Mouse (Mus musculus) liver, adult 2 months (tissue): ENCODE measurements at regions not wholly inside any gene's neighbourhood (a gene's known extent, or its start where the extent isn't known, plus 50 kb on each side); places are given as distances from the start of the nearest gene placed in this dataset.

Source experiments
- DNase-seq: peaks from one replicate; pipeline ENCODE4 v3.0.0-alpha.2; 2011; ENCODE audit warnings: low read depth, low spot score; ENCODE audit errors: extremely low read depth
- H3K27ac ChIP-seq: fragments of 200-500 bp; replicated peaks from 2 replicates; pipeline ENCODE4 v1.5.1; 2012; ENCODE audit warnings: low read depth, mild to moderate bottlenecking, control low read depth, inconsistent platforms, low read length; ENCODE audit not compliant: insufficient read depth
- H3K27me3 ChIP-seq: fragments of 200-500 bp; 2 replicates; pipeline ENCODE4 v1.6.1; 2012; ENCODE audit warnings: mild to moderate bottlenecking, moderate library complexity, low read length, inconsistent platforms; ENCODE audit not compliant: control insufficient read depth, insufficient read depth
- H3K36me3 ChIP-seq: fragments of 200-500 bp; 2 replicates; pipeline ENCODE4 v1.6.1; 2012; ENCODE audit warnings: low read length, inconsistent platforms; ENCODE audit not compliant: control insufficient read depth, insufficient read depth
- H3K4me1 ChIP-seq: fragments of 200-500 bp; 2 replicates; pipeline ENCODE4 v1.6.1; 2011; ENCODE audit warnings: low read length; ENCODE audit not compliant: control insufficient read depth, insufficient read depth
- H3K4me3 ChIP-seq: fragments of 200-500 bp; 2 replicates; pipeline ENCODE4 v1.5.1; 2011; ENCODE audit warnings: low read depth, mild to moderate bottlenecking, control low read depth, low read length, moderate library complexity; ENCODE audit not compliant: insufficient read depth
- H3K79me2 ChIP-seq: fragments of 200-500 bp; 2 replicates; pipeline ENCODE4 v1.6.1; 2012; ENCODE audit warnings: inconsistent platforms, mild to moderate bottlenecking, low read length, moderate library complexity; ENCODE audit not compliant: control insufficient read depth, insufficient read depth
- H3K9ac ChIP-seq: fragments of 200-500 bp; 2 replicates; pipeline ENCODE4 v1.6.1; 2012; ENCODE audit warnings: low read depth, mild to moderate bottlenecking, control low read depth, inconsistent platforms, low read length
- CTCF ChIP-seq: fragments of 200-500 bp; IDR thresholded peaks from 2 replicates; pipeline ENCODE4 v1.5.1; 2011; ENCODE audit warnings: low read depth, low read length, control low read depth
- POLR2A ChIP-seq: fragments of 200-500 bp; IDR thresholded peaks from 2 replicates; pipeline ENCODE4 v1.6.1; 2011; ENCODE audit warnings: low read length, control low read depth; ENCODE audit not compliant: insufficient read depth; ENCODE audit errors: extremely low read depth
- WGBS: fragments of 180-500 bp; shearing (Covaris S2); methylation state at CpG from one replicate; pipeline ENCODE4 v1.1.7; 2018; 5-methylcytosine and 5-hydroxymethylcytosine counted together

DNA sequence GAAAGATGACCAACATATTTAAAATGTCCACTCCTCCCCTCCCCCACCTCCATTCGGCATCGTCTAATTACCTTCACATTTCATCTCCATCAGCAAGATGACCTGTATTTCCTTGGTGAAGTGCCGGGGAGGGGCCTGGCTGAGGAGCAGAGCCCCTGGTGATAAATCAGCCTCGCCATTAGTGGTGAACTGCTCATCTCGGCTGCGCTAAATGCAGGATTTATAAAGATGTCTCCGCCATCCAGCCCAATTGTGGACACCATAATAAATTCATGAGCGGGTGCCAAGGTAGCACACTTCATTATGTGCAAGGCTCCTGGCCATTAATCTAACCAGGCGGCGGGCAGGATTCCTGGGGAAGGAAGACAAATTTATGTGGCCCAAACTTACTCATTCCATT is 104.4 kb upstream of the Irx6 start:
- Histone ChIP-seq H3K27me3 (no peaks in the 10 kb centered on the region), H3K9ac (no peak overlapping the region), H3K79me2 (no peaks in the 10 kb centered on the region), H3K36me3 (no peaks in the 10 kb centered on the region), H3K27ac (no peak overlapping the region), H3K4me3 (no peak overlapping the region), H3K4me1 (no peaks in the 10 kb centered on the region)
- TF ChIP-seq CTCF = no peak
- no peak for TF ChIP-seq POLR2A
- 89% methylated on average over 10 of the region's 10 CpGs for WGBS
- no peak for DNase-seq

DNA sequence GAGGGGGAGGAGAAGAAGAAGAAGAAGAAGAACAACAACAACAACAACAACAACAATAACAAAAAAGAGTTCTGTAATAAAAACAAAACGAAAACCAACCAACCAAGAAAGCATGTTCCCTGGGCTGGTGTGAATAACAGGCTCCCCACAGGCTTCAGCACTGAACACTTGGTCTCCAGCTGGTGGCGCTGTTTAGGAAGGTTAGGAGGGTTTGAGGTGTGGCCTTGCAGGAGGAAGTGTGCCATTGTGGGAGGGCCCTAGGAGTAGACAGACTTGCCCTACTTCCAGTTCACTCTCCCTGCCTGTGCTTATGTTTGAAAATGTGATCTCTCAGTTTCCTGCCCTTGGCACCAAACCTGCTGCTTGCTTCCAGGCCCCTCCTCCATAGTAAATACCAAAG is 94.6 kb upstream of the Irx6 start:
- H3K9ac ChIP-seq = no peak overlapping the region
- WGBS = 55% methylated on average over 2 of the region's 2 CpGs
- no peaks in the 10 kb centered on the region for H3K79me2 ChIP-seq
- no peak overlapping the region for H3K27ac ChIP-seq
- H3K27me3 ChIP-seq = no peaks in the 10 kb centered on the region
- TF ChIP-seq CTCF (no peak), POLR2A (no peak)
- peak; percentile 9 for DNase-seq
- no peaks in the 10 kb centered on the region for H3K36me3 ChIP-seq
- no peaks in the 10 kb centered on the region for H3K4me1 ChIP-seq
- H3K4me3 ChIP-seq = no peak overlapping the region

DNA sequence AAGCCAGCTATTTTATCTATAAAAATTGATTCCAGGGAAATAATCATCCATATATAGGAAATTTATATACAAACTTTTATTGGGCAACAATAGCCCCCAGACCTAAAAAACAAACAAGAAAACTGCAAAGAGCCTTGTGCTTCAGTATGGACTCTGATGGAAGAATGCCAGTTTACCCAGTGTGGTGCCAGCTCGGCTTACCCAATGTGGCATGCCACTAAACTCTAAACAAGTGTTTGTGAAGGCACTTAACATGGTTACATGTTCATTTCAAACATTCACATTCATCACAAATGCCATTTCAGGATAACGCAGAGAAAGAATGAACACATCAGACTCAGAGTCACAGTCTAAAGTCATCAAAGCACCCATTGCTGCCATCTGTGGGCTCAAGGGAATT is 93.0 kb upstream of the Irx6 start:
- H3K27me3 ChIP-seq = no peaks in the 10 kb centered on the region
- no peak overlapping the region for H3K4me3 ChIP-seq
- TF ChIP-seq POLR2A = no peak
- no peak for TF ChIP-seq CTCF
- H3K79me2 ChIP-seq = no peaks in the 10 kb centered on the region
- 84% methylated on average over 2 of the region's 2 CpGs for WGBS
- H3K27ac ChIP-seq = no peak overlapping the region
- no peak overlapping the region for H3K9ac ChIP-seq
- no peaks in the 10 kb centered on the region for H3K4me1 ChIP-seq
- peak; percentile 40 for DNase-seq
- H3K36me3 ChIP-seq = no peaks in the 10 kb centered on the region

DNA sequence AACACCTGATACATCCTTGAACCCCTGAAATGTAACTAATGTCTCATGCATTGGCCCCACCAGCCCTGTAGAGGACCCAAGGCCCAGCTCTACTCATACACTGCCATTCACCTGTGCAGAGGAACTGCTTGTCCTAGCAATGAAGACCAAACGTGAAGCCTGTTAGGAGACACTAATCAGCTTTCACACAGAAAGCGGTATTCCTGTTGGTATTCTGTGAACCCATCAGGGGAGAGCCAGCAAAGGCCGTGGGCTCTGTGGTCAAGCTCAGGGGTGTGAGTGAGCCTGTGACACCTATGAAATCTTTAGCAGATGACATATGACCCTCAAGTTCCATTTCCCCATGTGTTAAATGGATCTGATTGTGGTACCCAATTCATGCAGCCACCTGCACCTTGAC is 73.3 kb upstream of the Irx6 start:
- Histone ChIP-seq H3K79me2 (no peaks in the 10 kb centered on the region), H3K4me3 (no peak overlapping the region), H3K27me3 (no peaks in the 10 kb centered on the region), H3K9ac (no peak overlapping the region), H3K4me1 (no peaks in the 10 kb centered on the region), H3K36me3 (no peaks in the 10 kb centered on the region), H3K27ac (no peak overlapping the region)
- WGBS = 93% methylated on average over 3 of the region's 3 CpGs
- TF ChIP-seq POLR2A (no peak), CTCF (no peak)
- no peak for DNase-seq

DNA sequence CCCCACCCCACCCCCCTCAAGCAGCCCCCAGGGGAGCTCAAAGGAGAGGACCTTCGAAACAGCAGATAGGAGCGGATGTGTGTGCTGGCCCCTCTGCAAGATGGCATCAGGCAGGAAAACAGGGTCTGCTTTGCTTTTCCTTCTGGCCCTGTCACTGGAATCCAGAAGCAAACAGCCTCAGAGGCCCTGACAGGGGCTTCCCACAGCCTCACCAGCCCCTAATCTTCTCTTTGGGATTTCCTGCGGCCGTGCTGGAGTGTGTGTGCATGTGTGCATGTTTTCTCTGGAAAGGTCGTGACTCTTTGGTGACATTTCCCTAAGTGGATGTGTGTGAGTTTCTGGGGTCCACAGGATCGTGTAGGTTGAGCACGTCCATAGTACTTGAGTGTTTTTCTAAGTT is 71.1 kb upstream of the Irx6 start:
- WGBS = 42% methylated on average over 7 of the region's 7 CpGs
- no peak for DNase-seq
- Histone ChIP-seq H3K27me3 (no peaks in the 10 kb centered on the region), H3K4me1 (no peaks in the 10 kb centered on the region), H3K36me3 (no peaks in the 10 kb centered on the region), H3K27ac (no peak overlapping the region), H3K4me3 (no peak overlapping the region), H3K79me2 (no peaks in the 10 kb centered on the region), H3K9ac (no peak overlapping the region)
- TF ChIP-seq POLR2A (no peak), CTCF (no peak)

DNA sequence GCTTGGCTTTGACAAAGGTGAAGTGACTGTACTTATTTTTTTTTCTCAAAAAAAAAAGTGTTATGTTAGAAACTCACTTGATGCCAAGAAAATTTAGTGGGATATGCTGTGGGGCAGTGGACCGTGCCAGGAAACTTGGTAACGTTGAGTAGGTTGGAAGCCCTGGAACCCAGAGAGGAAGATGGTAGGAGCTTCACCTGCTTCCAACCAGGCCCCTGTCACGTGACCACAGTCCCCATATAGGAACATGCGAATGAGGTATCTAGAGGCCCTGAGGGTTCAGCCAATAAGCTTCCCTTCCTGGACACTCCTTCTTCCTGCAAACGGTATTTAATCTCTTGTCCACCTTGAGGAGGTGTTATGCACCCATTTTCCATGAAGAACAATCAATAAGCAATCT is 68.5 kb upstream of the Irx6 start:
- no peaks in the 10 kb centered on the region for H3K27me3 ChIP-seq
- H3K4me1 ChIP-seq = no peaks in the 10 kb centered on the region
- H3K9ac ChIP-seq = no peak overlapping the region
- DNase-seq = no peak
- H3K27ac ChIP-seq = no peak overlapping the region
- no peaks in the 10 kb centered on the region for H3K79me2 ChIP-seq
- 84% methylated on average over 5 of the region's 5 CpGs for WGBS
- H3K4me3 ChIP-seq = no peak overlapping the region
- TF ChIP-seq POLR2A = no peak
- no peak for TF ChIP-seq CTCF
- H3K36me3 ChIP-seq = no peaks in the 10 kb centered on the region
